Mouse (Mus musculus): ENCODE measurements at regions not wholly inside any gene's neighbourhood (a gene's known extent, or its start where the extent isn't known, plus 50 kb on each side); places are given as distances from the start of the nearest gene placed in this dataset.
"Not testable (repeated sequence)": the region's sequence is repeated elsewhere in the genome, so short reads cannot be mapped to it uniquely, and the experiment has no call there.

DNA sequence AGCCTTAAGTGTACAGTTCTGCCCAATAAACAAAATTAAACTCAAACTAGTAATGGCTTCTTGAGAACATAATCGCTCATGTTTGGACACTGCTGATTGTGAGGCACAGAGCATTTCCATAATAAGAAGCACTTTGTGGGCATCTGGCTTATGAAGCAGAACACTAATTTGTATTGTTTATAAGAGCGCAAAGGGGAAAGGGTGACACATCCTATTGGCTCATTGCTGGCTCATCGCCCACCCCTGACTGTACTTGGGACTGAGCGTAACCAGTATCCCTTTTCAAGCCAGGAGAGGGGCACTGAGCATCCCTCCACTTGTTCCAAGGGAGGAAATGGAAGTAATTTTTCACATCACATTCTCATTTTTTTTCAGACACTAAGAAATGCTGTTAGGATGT is 288.0 kb downstream of the Sfmbt2 start:
- Histone ChIP-seq H3ac (ENCODE audit: control insufficient read depth, insufficient read length) (no peak overlapping the region), H3K4me3 (no peak overlapping the region), H3K79me2 (ENCODE audit: control insufficient read depth, insufficient read depth) (no peaks in the 10 kb centered on the region), H3K4me2 (ENCODE audit: low read depth) (no peak overlapping the region), H3K36me3 (ENCODE audit: control insufficient read depth, insufficient read depth) (no peaks in the 10 kb centered on the region), H3K27me3 (ENCODE audit: control insufficient read depth, insufficient read depth, insufficient read length) (no peaks in the 10 kb centered on the region)
- TF ChIP-seq CEBPB (IDR thresholded peaks at IDR 0.05; ENCODE audit: insufficient read depth, poor library complexity, severe bottlenecking) (no peak), MYOG (IDR thresholded peaks at IDR 0.05; ENCODE audit: control insufficient read depth in 1 of 3, insufficient read depth in 1 of 3, insufficient read length in 2 of 3, low read depth in 2 of 3) (no peak), REST (IDR thresholded peaks at IDR 0.05; ENCODE audit: insufficient read depth, insufficient read length) (no peak), E2F4 (IDR thresholded peaks at IDR 0.05; ENCODE audit: insufficient read depth) (no peak), TCF12 (IDR thresholded peaks at IDR 0.05; ENCODE audit: insufficient read depth, poor library complexity, severe bottlenecking) (no peak)

GRCm38 (mm10) chr2:10667915-10668314 is 297.6 kb downstream of the Sfmbt2 start:
- not testable (repeated sequence) for H3K36me3 ChIP-seq (ENCODE audit: control insufficient read depth, insufficient read depth); H3ac ChIP-seq (ENCODE audit: control insufficient read depth, insufficient read length); H3K4me2 ChIP-seq (ENCODE audit: low read depth); H3K4me3 ChIP-seq; H3K27me3 ChIP-seq (ENCODE audit: control insufficient read depth, insufficient read depth, insufficient read length); H3K79me2 ChIP-seq (ENCODE audit: control insufficient read depth, insufficient read depth)

DNA sequence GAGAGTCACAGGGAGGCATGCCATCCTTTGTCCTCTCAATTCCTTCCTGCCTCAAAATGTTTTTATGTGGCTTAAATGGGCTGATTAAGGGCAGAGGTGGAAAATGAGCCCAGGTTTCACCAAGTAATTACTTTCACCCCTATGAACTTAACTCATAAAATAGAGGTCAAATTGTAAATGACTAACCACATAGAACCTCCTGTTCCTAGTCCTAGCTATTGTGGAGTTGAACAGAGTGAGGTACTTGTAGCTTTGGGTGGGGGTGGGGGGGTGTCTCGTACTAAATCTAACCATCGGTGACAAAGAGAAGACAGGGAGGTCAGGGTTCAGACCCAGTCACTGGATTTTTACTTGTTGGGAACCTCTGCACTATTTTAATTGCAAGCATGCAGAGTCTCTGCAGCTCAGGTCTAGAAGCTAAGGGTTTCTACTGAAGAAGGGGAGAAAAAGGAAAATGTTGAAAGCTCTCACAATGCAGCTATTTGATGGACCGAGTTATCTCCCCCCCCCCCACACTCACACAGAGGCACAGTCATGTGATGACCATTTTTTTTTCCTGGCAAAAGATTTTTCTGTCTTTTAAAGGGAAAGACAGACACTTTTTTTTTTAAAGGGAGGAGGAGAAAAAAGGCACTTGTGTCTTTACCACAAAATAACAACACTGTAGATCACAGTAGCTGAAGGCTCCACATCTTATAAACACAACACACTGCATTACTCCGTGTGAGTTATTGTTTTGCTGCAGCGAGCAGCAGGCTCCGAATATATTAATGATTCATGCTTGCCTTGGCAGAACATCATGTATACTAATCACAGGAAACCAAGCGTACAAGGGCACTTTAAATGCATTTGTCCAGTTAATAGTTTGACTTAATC is 300.4 kb downstream of the Sfmbt2 start:
- H3K4me3 ChIP-seq: no peak overlapping the region
- H3ac ChIP-seq (ENCODE audit: control insufficient read depth, insufficient read length): no peak overlapping the region

DNA sequence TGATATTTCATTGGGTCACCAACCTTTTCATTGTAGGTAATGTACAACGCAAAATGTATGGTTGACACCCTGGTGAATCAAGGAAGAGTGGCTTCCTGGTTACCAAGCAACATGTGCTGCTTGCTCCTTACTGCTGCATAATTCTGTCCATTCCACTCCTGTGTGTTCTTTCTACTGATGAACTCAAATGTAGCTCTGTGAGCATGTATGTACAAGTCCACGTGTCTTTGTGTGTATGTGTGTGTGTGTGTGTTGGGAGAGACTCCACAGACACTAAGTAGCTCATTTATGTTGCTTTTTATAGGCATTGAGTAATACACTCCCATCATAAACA is 301.0 kb downstream of the Sfmbt2 start:
- no peaks in the 10 kb centered on the region for H3K79me2 ChIP-seq (ENCODE audit: control insufficient read depth, insufficient read depth)
- H3K36me3 ChIP-seq (ENCODE audit: control insufficient read depth, insufficient read depth): no peaks in the 10 kb centered on the region
- no peak overlapping the region for H3K4me2 ChIP-seq (ENCODE audit: low read depth)
- H3K27me3 ChIP-seq (ENCODE audit: control insufficient read depth, insufficient read depth, insufficient read length): no peaks in the 10 kb centered on the region
- no peak overlapping the region for H3ac ChIP-seq (ENCODE audit: control insufficient read depth, insufficient read length)
- TF ChIP-seq CEBPB (IDR thresholded peaks at IDR 0.05; ENCODE audit: insufficient read depth, poor library complexity, severe bottlenecking) (no peak), REST (IDR thresholded peaks at IDR 0.05; ENCODE audit: insufficient read depth, insufficient read length) (no peak), MYOG (IDR thresholded peaks at IDR 0.05; ENCODE audit: control insufficient read depth in 1 of 3, insufficient read depth in 1 of 3, insufficient read length in 2 of 3, low read depth in 2 of 3) (no peak), USF1 (IDR thresholded peaks at IDR 0.05; ENCODE audit: low read depth) (no peak), MAX (IDR thresholded peaks at IDR 0.05; ENCODE audit: low read depth) (no peak), POLR2A (IDR thresholded peaks at IDR 0.05; ENCODE audit: insufficient read length, low read depth) (no peak), TCF12 (IDR thresholded peaks at IDR 0.05; ENCODE audit: insufficient read depth, poor library complexity, severe bottlenecking) (no peak), E2F4 (IDR thresholded peaks at IDR 0.05; ENCODE audit: insufficient read depth) (no peak)
- H3K4me3 ChIP-seq: no peak overlapping the region

More for the DNA sequence above, 300.4 kb downstream of the Sfmbt2 start:
- Histone ChIP-seq H3K36me3 (ENCODE audit: control insufficient read depth, insufficient read depth) (no peaks in the 10 kb centered on the region), H3K27me3 (ENCODE audit: control insufficient read depth, insufficient read depth, insufficient read length) (no peaks in the 10 kb centered on the region), H3K4me2 (ENCODE audit: low read depth) (no peak overlapping the region), H3K79me2 (ENCODE audit: control insufficient read depth, insufficient read depth) (no peaks in the 10 kb centered on the region)
- TF ChIP-seq CEBPB (IDR thresholded peaks at IDR 0.05; ENCODE audit: insufficient read depth, poor library complexity, severe bottlenecking): no peak
- no peak for TF ChIP-seq POLR2A (IDR thresholded peaks at IDR 0.05; ENCODE audit: insufficient read length, low read depth)
- no peak for TF ChIP-seq USF1 (IDR thresholded peaks at IDR 0.05; ENCODE audit: low read depth)
- TF ChIP-seq E2F4 (IDR thresholded peaks at IDR 0.05; ENCODE audit: insufficient read depth): no peak
- no peak for TF ChIP-seq TCF3 (IDR thresholded peaks at IDR 0.05; ENCODE audit: insufficient read length, low read depth)
- no peak for TF ChIP-seq POLR2AphosphoS2 (IDR thresholded peaks at IDR 0.05; ENCODE audit: insufficient read length, low read depth)
- TF ChIP-seq MAX (IDR thresholded peaks at IDR 0.05; ENCODE audit: low read depth): no peak
- TF ChIP-seq TCF12 (IDR thresholded peaks at IDR 0.05; ENCODE audit: insufficient read depth, poor library complexity, severe bottlenecking): no peak

DNA sequence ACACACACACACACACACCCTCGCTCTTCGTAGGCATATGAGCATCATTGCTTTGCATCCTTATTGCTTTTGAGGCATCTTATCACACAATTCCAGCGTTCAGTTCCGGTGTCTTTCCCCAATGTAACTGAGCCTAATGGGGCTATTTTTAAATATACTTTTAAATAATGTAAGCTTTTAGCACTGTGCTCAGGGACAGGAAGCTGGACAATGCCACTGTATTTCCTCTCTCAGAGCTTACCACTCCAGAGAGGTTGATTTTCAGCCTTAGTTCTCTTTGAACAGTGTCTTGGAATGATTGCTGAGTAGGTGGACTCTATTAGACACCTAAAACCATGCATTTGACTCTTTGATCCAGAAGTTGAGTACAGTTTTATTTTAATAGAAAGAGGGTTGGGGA is 301.9 kb downstream of the Sfmbt2 start:
- TF ChIP-seq TCF3 (IDR thresholded peaks at IDR 0.05; ENCODE audit: insufficient read length, low read depth) (no peak), CEBPB (IDR thresholded peaks at IDR 0.05; ENCODE audit: insufficient read depth, poor library complexity, severe bottlenecking) (no peak), MAX (IDR thresholded peaks at IDR 0.05; ENCODE audit: low read depth) (no peak), POLR2AphosphoS2 (IDR thresholded peaks at IDR 0.05; ENCODE audit: insufficient read length, low read depth) (no peak), USF1 (IDR thresholded peaks at IDR 0.05; ENCODE audit: low read depth) (no peak), POLR2A (IDR thresholded peaks at IDR 0.05; ENCODE audit: insufficient read length, low read depth) (no peak), MYOD1 (IDR thresholded peaks at IDR 0.05; ENCODE audit: control insufficient read depth in 1 of 3, insufficient read length in 2 of 3, low read depth in 2 of 3) (no peak), TCF12 (IDR thresholded peaks at IDR 0.05; ENCODE audit: insufficient read depth, poor library complexity, severe bottlenecking) (no peak), MYOG (IDR thresholded peaks at IDR 0.05; ENCODE audit: control insufficient read depth in 1 of 3, insufficient read depth in 1 of 3, insufficient read length in 2 of 3, low read depth in 2 of 3) (no peak), SRF (IDR thresholded peaks at IDR 0.05; ENCODE audit: control insufficient read depth, insufficient read length, low read depth) (no peak), E2F4 (IDR thresholded peaks at IDR 0.05; ENCODE audit: insufficient read depth) (no peak), REST (IDR thresholded peaks at IDR 0.05; ENCODE audit: insufficient read depth, insufficient read length) (no peak)
- no peaks in the 10 kb centered on the region for H3K79me2 ChIP-seq (ENCODE audit: control insufficient read depth, insufficient read depth)
- H3K4me2 ChIP-seq (ENCODE audit: low read depth): no peak overlapping the region
- H3ac ChIP-seq (ENCODE audit: control insufficient read depth, insufficient read length): no peak overlapping the region
- no peak overlapping the region for H3K4me3 ChIP-seq
- H3K27me3 ChIP-seq (ENCODE audit: control insufficient read depth, insufficient read depth, insufficient read length): no peaks in the 10 kb centered on the region
- no peaks in the 10 kb centered on the region for H3K36me3 ChIP-seq (ENCODE audit: control insufficient read depth, insufficient read depth)
